Mouse (Mus musculus): ENCODE results near the gene Macf1.
"Not testable (repeated sequence)": the region's sequence is repeated elsewhere in the genome, so short reads cannot be mapped to it uniquely, and the experiment has no call there.

The Macf1 gene

DNA sequence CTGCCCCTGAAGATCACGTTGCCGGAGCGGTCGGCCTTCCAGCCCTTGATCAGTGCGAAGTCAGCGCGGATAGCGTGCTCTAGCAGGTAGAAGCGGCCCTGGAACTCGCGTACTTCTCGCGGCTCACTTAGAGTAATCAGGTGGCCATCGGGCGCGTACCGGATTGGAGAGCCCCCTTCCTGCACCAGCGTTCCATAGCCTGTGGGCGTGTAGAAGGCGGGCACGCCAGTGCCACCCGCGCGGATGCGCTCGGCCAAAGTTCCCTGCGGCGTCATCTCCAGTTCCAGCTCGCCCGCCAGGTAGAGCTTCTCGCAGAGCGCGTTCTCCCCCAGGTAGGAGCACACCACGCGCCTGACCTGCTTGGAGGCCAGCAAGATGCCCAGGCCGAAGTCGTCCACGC, 361.2 kb downstream of the Macf1 start:
- in situ Hi-C loops (cut with MboI; ENCODE audit: low pct_unique_long_range_greater_than_20kb in 1 of 2, low sequenced_read_pairs in 2 of 2, unreplicated experiment in 1 of 2) = not testable (repeated sequence)

DNA sequence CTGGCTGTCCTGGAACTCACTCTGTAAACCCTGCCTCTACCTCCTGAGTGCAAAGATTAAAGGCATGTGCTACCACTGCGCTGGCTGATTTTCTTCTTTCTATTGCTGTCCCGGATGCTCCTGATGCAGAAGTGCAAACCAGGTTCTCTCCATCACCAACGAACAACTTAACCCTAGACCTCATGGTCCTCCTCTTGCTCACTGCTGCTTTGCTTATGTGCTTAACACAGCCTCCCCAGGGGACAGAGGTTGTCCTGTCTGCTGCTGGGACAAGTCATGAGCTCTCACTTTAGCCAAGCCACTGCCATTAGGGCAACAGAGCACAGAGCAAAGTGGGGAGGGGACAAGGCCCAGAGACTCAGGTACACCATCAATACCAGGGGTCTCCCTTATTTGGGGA, 369.7 kb downstream of the Macf1 start:
- in situ Hi-C loops (cut with MboI; ENCODE audit: low pct_unique_long_range_greater_than_20kb in 1 of 2, low sequenced_read_pairs in 2 of 2, unreplicated experiment in 1 of 2) = no loop called here

DNA sequence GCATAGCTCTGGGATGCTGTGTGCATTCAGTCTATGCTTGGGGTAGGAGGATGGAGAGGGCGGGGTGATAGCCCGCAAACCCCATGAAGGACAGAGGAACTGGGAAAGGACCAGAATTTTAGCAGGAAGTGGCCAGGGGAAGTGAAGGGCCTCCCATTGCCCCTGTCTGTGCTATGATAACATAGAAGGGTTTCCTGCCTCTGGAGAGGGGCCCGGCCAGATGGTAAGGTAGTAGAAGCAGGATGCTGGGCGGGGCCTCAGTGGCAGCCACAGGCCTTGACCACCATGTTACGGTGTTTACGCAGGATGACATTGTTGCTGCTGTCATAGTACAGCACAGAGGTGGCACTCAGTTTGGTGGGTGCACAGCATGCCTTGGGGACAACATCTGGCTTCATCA, 371.1 kb downstream of the Macf1 start:
- in situ Hi-C loops (cut with MboI; ENCODE audit: low pct_unique_long_range_greater_than_20kb in 1 of 2, low sequenced_read_pairs in 2 of 2, unreplicated experiment in 1 of 2) = no loop called here

DNA sequence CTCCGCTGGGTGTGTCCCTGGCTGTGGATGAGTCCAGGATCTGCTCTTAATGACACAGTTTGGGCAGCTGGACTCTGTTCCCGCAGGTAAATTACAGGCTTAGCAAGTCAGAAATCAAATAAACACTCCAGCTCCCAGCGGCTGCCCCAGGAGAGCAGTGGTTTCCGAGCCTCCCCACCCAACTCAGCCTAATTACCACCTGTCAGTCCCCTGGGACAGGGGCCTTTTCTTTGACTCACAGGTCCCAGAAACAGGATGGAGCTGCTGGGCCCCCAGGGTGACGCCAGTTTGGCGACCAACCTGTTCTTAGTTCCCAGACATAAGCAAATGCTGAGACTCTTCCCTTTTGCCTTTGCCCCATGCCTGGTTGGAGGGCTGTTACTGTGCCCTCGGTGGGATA, 372.3 kb downstream of the Macf1 start:
- in situ Hi-C loops (cut with MboI; ENCODE audit: low pct_unique_long_range_greater_than_20kb in 1 of 2, low sequenced_read_pairs in 2 of 2, unreplicated experiment in 1 of 2) = no loop called here

GRCm38 (mm10) chr4:123308292-123308691, 375.9 kb downstream of the Macf1 start:
- in situ Hi-C loops (cut with MboI; ENCODE audit: low pct_unique_long_range_greater_than_20kb in 1 of 2, low sequenced_read_pairs in 2 of 2, unreplicated experiment in 1 of 2) = no loop called here

DNA sequence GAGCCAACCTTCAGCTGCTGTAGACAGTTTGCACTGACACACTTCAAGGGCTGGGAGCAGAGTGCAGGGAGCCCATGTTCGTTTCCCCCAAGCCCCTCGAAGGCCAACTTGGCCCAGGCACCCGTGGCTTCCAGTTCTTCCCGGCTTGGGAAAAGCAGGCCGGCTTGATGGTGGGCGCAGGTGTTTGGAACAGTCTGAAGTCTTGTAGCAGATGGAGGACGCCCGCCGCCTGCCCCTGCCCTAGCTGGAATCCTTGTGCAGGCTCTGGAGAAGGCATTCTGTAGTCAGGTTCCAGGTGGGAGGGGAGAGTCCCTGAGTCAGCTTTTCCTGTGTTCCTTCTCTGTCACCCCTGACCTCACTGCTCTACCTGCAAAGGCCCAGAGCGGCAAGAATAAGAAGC, 377.2 kb downstream of the Macf1 start:
- in situ Hi-C loops (cut with MboI; ENCODE audit: low pct_unique_long_range_greater_than_20kb in 1 of 2, low sequenced_read_pairs in 2 of 2, unreplicated experiment in 1 of 2) = no loop called here

DNA sequence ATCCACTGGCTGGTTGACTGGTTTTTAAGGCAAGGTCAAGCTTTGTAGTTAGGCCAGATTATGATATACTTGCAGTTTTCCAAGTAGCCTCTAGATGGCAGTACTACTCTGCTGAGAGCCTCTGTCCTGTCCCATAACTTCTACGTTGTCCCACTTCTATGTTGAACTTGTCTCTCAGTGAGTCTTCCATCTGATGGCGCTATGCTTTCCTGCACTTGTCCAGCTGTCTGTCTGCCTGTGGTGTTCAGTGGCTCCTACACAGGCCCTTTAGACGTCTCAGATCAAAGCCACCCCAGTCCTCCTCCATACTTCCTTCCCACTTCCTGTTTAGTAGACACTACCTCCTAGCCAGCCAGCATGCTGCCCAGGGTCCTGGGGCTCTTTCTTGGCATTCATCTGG, 378.4 kb downstream of the Macf1 start:
- in situ Hi-C loops (cut with MboI; ENCODE audit: low pct_unique_long_range_greater_than_20kb in 1 of 2, low sequenced_read_pairs in 2 of 2, unreplicated experiment in 1 of 2) = no loop called here
